Mouse (Mus musculus) forebrain, postnatal 0 days (tissue): ENCODE results near the gene Cdk17. TPM values are rescaled to one million over a fixed set of nuclear protein-coding genes. Genes with fewer than 3 reads are reported as not detected.
A peak's percentile ranks its signal among the peaks of the same experiment; 100 is the strongest.

Experiments used
- ATAC-seq: fragments of 200-750 bp; cut with Nextera tagmentation; 2 replicates; pipeline ENCODE4 v1.8.0; 2017; ENCODE audit warnings: mild to moderate bottlenecking, moderate library complexity
- DNase-seq: peaks from one replicate; pipeline ENCODE4 v3.0.0-alpha.2; 2015
- H3K27ac ChIP-seq: fragments of 300-500 bp; sonication (generic); 2 replicates; pipeline ENCODE4 v1.5.1; 2014; ENCODE audit warnings: low read depth, mild to moderate bottlenecking, antibody characterized with exemption, low read length, moderate library complexity, mixed read lengths
- H3K27me3 ChIP-seq: fragments of 300-500 bp; sonication (generic); 2 replicates; pipeline ENCODE4 v1.6.1; 2014; ENCODE audit warnings: mild to moderate bottlenecking, low read length, mixed read lengths; ENCODE audit not compliant: insufficient read depth
- H3K36me3 ChIP-seq: fragments of 300-500 bp; sonication (generic); 2 replicates; pipeline ENCODE4 v1.6.1; 2014; ENCODE audit warnings: mild to moderate bottlenecking, moderate library complexity; ENCODE audit not compliant: insufficient read depth
- H3K4me1 ChIP-seq: fragments of 300-500 bp; sonication (generic); 2 replicates; pipeline ENCODE4 v1.6.1; 2014; ENCODE audit warnings: antibody characterized with exemption; ENCODE audit not compliant: insufficient read depth
- H3K4me2 ChIP-seq: fragments of 300-500 bp; sonication (generic); 2 replicates; pipeline ENCODE4 v1.6.1; 2014; ENCODE audit warnings: low read depth, mild to moderate bottlenecking, moderate library complexity
- H3K4me3 ChIP-seq: fragments of 300-500 bp; sonication (generic); 2 replicates; pipeline ENCODE4 v1.5.1; 2014; ENCODE audit warnings: low read depth, low read length, mixed read lengths
- H3K9ac ChIP-seq: fragments of 300-500 bp; sonication (generic); 2 replicates; pipeline ENCODE4 v1.6.1; 2014; ENCODE audit warnings: mild to moderate bottlenecking
- H3K9me3 ChIP-seq: fragments of 300-500 bp; sonication (generic); 2 replicates; pipeline ENCODE4 v1.6.1; 2016; ENCODE audit warnings: low read length
- CTCF ChIP-seq: sonication (generic); IDR thresholded peaks from 2 replicates; pipeline ENCODE4 v1.5.1; 2016; ENCODE audit warnings: antibody characterized with exemption, control low read depth, low read depth
- WGBS: fragments of 180-500 bp; shearing (Covaris S2); extraction: QIAGEN DNeasy Blood & Tissue Kit; methylation state at CpG from one replicate; pipeline ENCODE4 v1.1.7; 2014; 5-methylcytosine and 5-hydroxymethylcytosine counted together
- polyA plus RNA-seq: library from polyadenylated mRNA; unstranded; fragments of >200 nt; fragmentation: Nextera tagmentation; extraction: Ambion mirVana; gene quantifications from 2 replicates; pipeline ENCODE4 v1.2.1, GENCODE M21; 2015
- total RNA-seq: library from RNA; depleted of rRNA; stranded (reverse); fragments of >200 nt; gene quantifications from 2 replicates; pipeline ENCODE4 v1.2.3, GENCODE M21; 2014

Gene Cdk17
- total and polyA plus RNA-seq, 2 experiments from 2014 or later, result 46.8 to 149 TPM

DNA sequence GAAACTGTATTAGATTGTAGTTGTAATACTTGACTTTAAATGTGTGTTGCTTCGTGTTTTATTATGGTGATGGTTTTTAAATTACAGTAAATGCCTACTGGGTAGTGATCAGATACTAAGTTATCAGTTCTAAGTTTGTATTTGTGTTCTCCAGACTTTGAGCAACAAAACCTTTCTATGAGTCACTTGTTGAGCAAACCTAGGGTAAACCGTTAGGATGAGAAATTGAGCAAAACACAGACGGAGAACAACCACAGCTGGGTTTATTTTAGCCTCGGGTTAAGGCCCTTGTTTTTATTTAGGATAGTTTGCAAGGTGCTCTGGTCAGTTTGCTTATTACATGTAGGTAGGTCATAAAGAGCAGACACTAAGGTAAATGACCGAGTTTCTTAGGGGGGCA, 46.5 kb downstream of the Cdk17 start:
- no peak overlapping the region for H3K9ac ChIP-seq
- TF ChIP-seq CTCF, result no peak
- H3K27me3 ChIP-seq, result no peaks in the 10 kb centered on the region
- H3K27ac ChIP-seq, result no peak overlapping the region
- H3K4me1 ChIP-seq, result no peaks in the 10 kb centered on the region
- no peak for DNase-seq
- H3K4me2 ChIP-seq, result no peak overlapping the region
- H3K4me3 ChIP-seq, result no peak overlapping the region
- no peaks in the 10 kb centered on the region for H3K9me3 ChIP-seq
- WGBS, result 89% methylated on average over 5 of the region's 5 CpGs
- no peak for ATAC-seq
- peaks cover 7% of the 10 kb centered on the region; the same call in 1 of the 2 replicates for H3K36me3 ChIP-seq

GRCm38 (mm10) chr10:93212699-93213098, 52.0 kb downstream of the Cdk17 start:
- Histone ChIP-seq H3K36me3 (peaks cover 35% of the 10 kb centered on the region), H3K4me3 (no peak overlapping the region), H3K9ac (no peak overlapping the region), H3K9me3 (no peaks in the 10 kb centered on the region), H3K4me2 (no peak overlapping the region), H3K4me1 (no peaks in the 10 kb centered on the region; the same call in 1 of the 2 replicates), H3K27ac (no peak overlapping the region), H3K27me3 (no peaks in the 10 kb centered on the region)
- no peak for DNase-seq
- ATAC-seq, result no peak
- no peak for TF ChIP-seq CTCF
- 91% methylated on average over 2 of the region's 2 CpGs for WGBS

DNA sequence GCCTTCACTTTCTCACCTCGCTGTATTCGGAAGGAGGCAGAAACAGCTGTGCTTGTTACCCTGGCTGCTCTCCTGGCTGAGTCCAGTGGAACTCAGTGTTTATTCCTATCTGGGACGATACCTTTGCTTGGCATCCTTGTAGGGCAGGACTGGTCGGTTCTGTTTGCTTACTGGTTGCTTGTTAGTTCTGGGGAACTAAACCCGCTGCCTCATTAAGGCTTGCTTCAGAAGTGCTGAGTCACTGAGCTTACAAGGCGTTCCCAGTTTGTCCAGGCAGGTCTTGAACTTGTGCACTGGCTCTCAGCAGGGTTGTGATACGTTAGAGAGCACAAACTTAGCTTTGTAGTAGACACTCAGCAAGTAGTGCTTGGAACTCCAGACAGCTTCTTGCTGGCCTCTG, 52.7 kb downstream of the Cdk17 start:
- H3K9me3 ChIP-seq, result no peaks in the 10 kb centered on the region
- ATAC-seq (no peak), DNase-seq (no peak)
- no peak overlapping the region for H3K9ac ChIP-seq
- H3K36me3 ChIP-seq, result peaks cover 42% of the 10 kb centered on the region
- H3K4me3 ChIP-seq, result no peak overlapping the region
- H3K27ac ChIP-seq, result no peak overlapping the region
- H3K4me1 ChIP-seq, result no peaks in the 10 kb centered on the region; the same call in 1 of the 2 replicates
- H3K27me3 ChIP-seq, result no peaks in the 10 kb centered on the region
- 83% methylated on average over 7 of the region's 7 CpGs for WGBS
- TF ChIP-seq CTCF, result no peak
- H3K4me2 ChIP-seq, result no peak overlapping the region

DNA sequence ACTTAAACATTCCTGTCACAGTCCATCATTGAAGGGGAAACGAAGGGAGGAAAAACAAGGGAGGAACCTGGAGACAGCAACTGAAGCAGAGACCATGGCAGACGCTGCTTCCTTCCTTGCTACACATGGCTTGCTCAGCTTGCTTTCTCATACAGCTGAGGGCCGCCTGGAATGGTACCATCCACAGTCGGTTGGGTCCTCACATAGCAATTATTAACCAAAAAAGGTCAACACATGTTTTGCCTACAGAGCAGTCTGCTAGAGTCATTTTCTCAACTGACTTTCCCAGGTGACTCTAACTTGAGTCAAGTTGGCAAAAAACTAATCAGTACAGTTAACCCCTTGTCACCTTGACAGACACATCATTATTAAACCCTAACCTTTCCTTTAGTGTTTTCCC, 53.6 kb downstream of the Cdk17 start:
- no peaks in the 10 kb centered on the region for H3K27me3 ChIP-seq
- no peak overlapping the region for H3K27ac ChIP-seq
- no peak for DNase-seq
- peaks cover 38% of the 10 kb centered on the region for H3K36me3 ChIP-seq
- no peak for ATAC-seq
- H3K9me3 ChIP-seq, result no peaks in the 10 kb centered on the region
- no peak overlapping the region for H3K4me3 ChIP-seq
- TF ChIP-seq CTCF, result no peak
- H3K9ac ChIP-seq, result no peak overlapping the region
- no peak overlapping the region for H3K4me2 ChIP-seq
- H3K4me1 ChIP-seq, result no peaks in the 10 kb centered on the region; the same call in 1 of the 2 replicates
- WGBS, result 64% methylated on average over 4 of the region's 4 CpGs

DNA sequence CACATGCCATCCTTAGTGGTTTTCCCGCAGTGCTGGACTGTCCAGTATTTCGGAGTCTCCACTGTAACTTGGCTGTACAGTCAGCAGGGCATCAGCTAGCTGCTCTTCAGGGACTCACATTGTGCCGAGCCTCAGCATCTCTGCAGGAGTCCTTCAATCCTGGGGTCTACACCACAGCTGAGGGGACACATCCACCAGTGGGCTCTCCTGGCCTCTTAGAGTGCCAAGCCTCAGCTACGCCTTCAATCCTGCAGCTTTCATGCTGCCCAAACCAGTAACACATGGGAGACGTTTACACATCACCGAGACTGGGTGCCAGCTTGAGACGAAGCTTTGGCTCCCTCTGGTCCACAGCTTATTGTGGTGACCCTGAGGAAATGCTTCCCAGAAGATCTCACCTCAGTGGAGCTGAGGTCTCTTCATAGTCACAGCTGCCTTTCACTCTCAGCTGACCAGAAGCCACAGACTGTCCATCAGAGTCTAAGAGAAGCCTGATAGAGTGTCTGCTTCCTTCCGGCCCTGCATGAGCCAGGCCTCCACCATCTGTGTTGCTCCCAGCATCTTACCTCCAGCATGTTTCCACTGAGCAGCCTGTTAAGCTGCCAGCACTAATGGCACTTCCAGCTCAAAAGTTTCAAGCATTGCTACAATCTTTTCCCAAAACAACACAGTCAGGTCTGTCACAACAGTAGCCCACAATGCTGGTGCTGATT, 54.5 kb downstream of the Cdk17 start:
- H3K27ac ChIP-seq, result no peak overlapping the region
- H3K4me2 ChIP-seq, result no peak overlapping the region
- H3K27me3 ChIP-seq, result no peaks in the 10 kb centered on the region
- no peak overlapping the region for H3K4me3 ChIP-seq
- no peak for TF ChIP-seq CTCF
- no peak overlapping the region for H3K9ac ChIP-seq
- no peaks in the 10 kb centered on the region for H3K9me3 ChIP-seq
- H3K36me3 ChIP-seq, result peaks cover 38% of the 10 kb centered on the region
- ATAC-seq (peak; percentile 40; the same call in 1 of the 2 replicates), DNase-seq (peak; percentile 34)
- no peaks in the 10 kb centered on the region; the same call in 1 of the 2 replicates for H3K4me1 ChIP-seq
- WGBS, result 75% methylated on average over 8 of the region's 8 CpGs

- Histone ChIP-seq H3K27ac (no peak overlapping the region), H3K27me3 (no peaks in the 10 kb centered on the region), H3K9ac (no peak overlapping the region), H3K4me2 (no peak overlapping the region), H3K4me3 (no peak overlapping the region), H3K9me3 (no peaks in the 10 kb centered on the region), H3K36me3 (peaks cover 12% of the 10 kb centered on the region; the same call in 1 of the 2 replicates), H3K4me1 (no peaks in the 10 kb centered on the region)
- no peak for ATAC-seq
- WGBS, result 84% methylated on average over 6 of the region's 6 CpGs
- no peak for DNase-seq
- TF ChIP-seq CTCF, result no peak
Observed at GRCm38 (mm10) chr10:93225751-93226150, 65.1 kb downstream of the Cdk17 start.

GRCm38 (mm10) chr10:93227921-93228320, 67.2 kb downstream of the Cdk17 start:
- H3K36me3 ChIP-seq, result peaks cover 12% of the 10 kb centered on the region; the same call in 1 of the 2 replicates
- H3K4me2 ChIP-seq, result no peak overlapping the region
- ATAC-seq, result no peak
- no peak overlapping the region for H3K27ac ChIP-seq
- no peaks in the 10 kb centered on the region for H3K9me3 ChIP-seq
- 58% methylated on average over 8 of the region's 8 CpGs for WGBS
- no peak overlapping the region for H3K9ac ChIP-seq
- no peaks in the 10 kb centered on the region for H3K27me3 ChIP-seq
- H3K4me3 ChIP-seq, result no peak overlapping the region
- no peak for DNase-seq
- H3K4me1 ChIP-seq, result no peaks in the 10 kb centered on the region
- TF ChIP-seq CTCF, result no peak
